Mouse (Mus musculus) thymus, adult 2 months (tissue): ENCODE data around the gene Clip4.
"Not testable (repeated sequence)": the region's sequence is repeated elsewhere in the genome, so short reads cannot be mapped to it uniquely, and the experiment has no call there.

Experiments used
- CTCF ChIP-seq: fragments of 200-500 bp; IDR thresholded peaks from 2 replicates; pipeline ENCODE4 v1.5.1; 2012; ENCODE audit warnings: mild to moderate bottlenecking, control low read depth, low read length, moderate library complexity, borderline replicate concordance; ENCODE audit not compliant: control insufficient read depth, poor library complexity, insufficient read depth; ENCODE audit errors: extremely low read depth
- POLR2A ChIP-seq: fragments of 200-500 bp; IDR thresholded peaks from 2 replicates; pipeline ENCODE4 v1.6.1; 2012; ENCODE audit warnings: mild to moderate bottlenecking, low read length, control low read depth, moderate library complexity; ENCODE audit not compliant: control insufficient read depth, poor library complexity, insufficient read depth; ENCODE audit errors: extremely low read depth

DNA sequence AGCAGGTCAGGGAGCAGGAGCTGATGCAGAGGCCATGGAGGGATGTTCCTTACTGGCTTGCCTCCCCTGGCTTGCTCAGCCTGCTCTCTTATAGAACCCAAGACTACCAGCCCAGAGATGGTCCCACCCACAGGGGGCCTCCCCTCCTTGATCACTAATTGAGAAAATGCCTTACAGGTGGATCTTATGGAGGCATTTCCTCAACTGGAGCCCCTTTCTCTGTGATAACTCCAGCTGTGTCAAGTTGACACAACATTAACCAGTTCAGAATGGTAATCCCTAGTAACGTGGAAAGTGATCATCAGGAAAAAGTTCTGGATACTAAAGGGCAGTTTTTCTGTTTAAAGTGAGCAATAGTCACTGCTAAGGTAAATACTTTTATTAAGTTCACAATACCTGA, at the start of gene Clip4:
- TF ChIP-seq CTCF, POLR2A: not testable (repeated sequence)
